Mouse (Mus musculus) heart, postnatal 0 days (tissue): Measurements from ENCODE around the gene Unc5a.

Source experiments
- CTCF ChIP-seq: IDR thresholded peaks from 2 replicates; pipeline ENCODE4 v1.5.1; 2016; ENCODE audit warnings: antibody characterized with exemption, control low read depth, low read depth
- EP300 ChIP-seq: IDR thresholded peaks from 2 replicates; pipeline ENCODE4 v1.6.1; 2016; ENCODE audit warnings: antibody characterized with exemption, low read depth

DNA sequence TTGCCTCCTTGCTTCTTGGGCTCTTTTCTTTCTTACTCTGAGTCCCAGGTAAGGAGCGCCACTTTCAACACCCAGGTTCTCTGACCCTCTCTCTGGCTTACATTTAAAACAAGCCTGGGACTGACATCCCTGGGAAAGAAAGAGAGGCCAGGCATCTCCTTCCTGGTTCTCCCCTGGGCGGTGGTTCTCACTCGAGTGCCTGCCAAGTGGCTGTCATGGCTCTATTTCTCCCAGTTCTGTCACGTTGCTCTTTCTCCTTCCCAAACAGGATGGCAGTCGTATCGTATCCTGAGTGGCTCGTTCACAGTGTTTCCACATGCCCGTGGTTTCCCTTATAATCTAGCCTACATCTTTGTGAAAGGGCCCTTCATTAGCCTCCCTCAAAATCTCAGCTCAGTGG, 23.7 kb upstream of the Unc5a start:
- TF ChIP-seq CTCF (no peak), EP300 (no peak)
